Mouse (Mus musculus) limb, embryonic 14.5 days (tissue): ENCODE data around the gene ccdc198. TPM values are rescaled to one million over a fixed set of nuclear protein-coding genes. Genes with fewer than 3 reads are reported as not detected.

Experiments used
- ATAC-seq: fragments of 200-750 bp; cut with Nextera tagmentation; 2 replicates; pipeline ENCODE4 v1.8.0; 2017; ENCODE audit warnings: low read depth, moderate number of reproducible peaks, moderate TSS enrichment; ENCODE audit not compliant: low FRiP score
- DNase-seq: peaks from one replicate; pipeline ENCODE4 v3.0.0-alpha.2; 2015; ENCODE audit warnings: low spot score
- H3K27ac ChIP-seq: fragments of 300-500 bp; sonication (generic); replicated peaks from 2 replicates; pipeline ENCODE4 v1.5.1; 2014; ENCODE audit warnings: low read depth, mild to moderate bottlenecking, low read length, moderate library complexity, mixed read lengths
- H3K27me3 ChIP-seq: fragments of 300-500 bp; sonication (generic); 2 replicates; pipeline ENCODE4 v1.6.1; 2014; ENCODE audit warnings: low read length, mixed read lengths; ENCODE audit not compliant: control insufficient read depth, insufficient read depth
- H3K36me3 ChIP-seq: fragments of 300-500 bp; sonication (generic); 2 replicates; pipeline ENCODE4 v1.6.1; 2014; ENCODE audit warnings: mild to moderate bottlenecking, low read length, moderate library complexity, mixed read lengths; ENCODE audit not compliant: control insufficient read depth, insufficient read depth
- H3K4me1 ChIP-seq: fragments of 300-500 bp; sonication (generic); 2 replicates; pipeline ENCODE4 v1.6.1; 2014; ENCODE audit warnings: antibody characterized with exemption, low read length, mixed read lengths; ENCODE audit not compliant: control insufficient read depth, insufficient read depth
- H3K4me2 ChIP-seq: fragments of 300-500 bp; sonication (generic); replicated peaks from 2 replicates; pipeline ENCODE4 v1.6.1; 2014; ENCODE audit warnings: low read depth, mild to moderate bottlenecking, low read length, moderate library complexity; ENCODE audit not compliant: severe bottlenecking
- H3K4me3 ChIP-seq: fragments of 300-500 bp; sonication (generic); replicated peaks from 2 replicates; pipeline ENCODE4 v1.5.1; 2014; ENCODE audit warnings: low read length
- H3K9ac ChIP-seq: fragments of 300-500 bp; sonication (generic); 2 replicates; pipeline ENCODE4 v1.6.1; 2014; ENCODE audit warnings: mild to moderate bottlenecking, low read depth, low read length, moderate library complexity; ENCODE audit not compliant: severe bottlenecking
- H3K9me3 ChIP-seq: fragments of 300-500 bp; sonication (generic); 2 replicates; pipeline ENCODE4 v1.6.1; 2016; ENCODE audit warnings: low read length; ENCODE audit not compliant: control insufficient read depth
- POLR2A ChIP-seq: fragments of 200-500 bp; IDR thresholded peaks from 2 replicates; pipeline ENCODE4 v1.8.0; 2012; ENCODE audit warnings: inconsistent platforms, mild to moderate bottlenecking, moderate library complexity, borderline replicate concordance; ENCODE audit not compliant: insufficient read depth, insufficient read length; ENCODE audit errors: extremely low read depth
- WGBS: fragments of 180-500 bp; shearing (Covaris S2); extraction: QIAGEN DNeasy Blood & Tissue Kit; methylation state at CpG from one replicate; pipeline ENCODE4 v1.1.7; 2014; 5-methylcytosine and 5-hydroxymethylcytosine counted together
- polyA plus RNA-seq, 2 experiments: library from polyadenylated mRNA; depleted of rRNA in 1 of 2; stranded (reverse) in 1 of 2; unstranded in 1 of 2; fragments of >200 nt; fragmentation: Nextera tagmentation in 1 of 2; extraction: Ambion mirVana in 1 of 2; gene quantifications; 2 replicates each; pipeline versions ENCODE4 v1.2.1 to v1.2.3; 2012 to 2014

The ccdc198 gene
- polyA plus RNA-seq, 2 experiments, result not detected

- Histone ChIP-seq H3K4me3 (peak overlapping the region; percentile 87), H3K4me1 (peaks cover 23% of the 10 kb centered on the region), H3K4me2 (peak overlapping the region; percentile 94), H3K9me3 (no peaks in the 10 kb centered on the region), H3K27me3 (no peaks in the 10 kb centered on the region), H3K27ac (no peak overlapping the region), H3K36me3 (peaks cover 10% of the 10 kb centered on the region), H3K9ac (peak overlapping the region; percentile 95)
- TF ChIP-seq POLR2A, result no peak
- no peak for ATAC-seq
- DNase-seq, result no peak
- WGBS, result 44% methylated on average over 16 of the region's 16 CpGs
Observed at GRCm38 (mm10) chr14:49173290-49174135, 71.8 kb downstream of the ccdc198 start.

GRCm38 (mm10) chr14:49172582-49172988 is 72.7 kb downstream of the ccdc198 start:
- H3K27me3 ChIP-seq, result no peaks in the 10 kb centered on the region
- H3K36me3 ChIP-seq, result peaks cover 3% of the 10 kb centered on the region; the same call in 1 of the 2 replicates
- under 1% methylated on average over 41 of the region's 46 CpGs for WGBS
- peak; percentile 76 for ATAC-seq
- peak; percentile 35 for DNase-seq
- H3K4me1 ChIP-seq, result peaks cover 23% of the 10 kb centered on the region
- peak overlapping the region; percentile 95 for H3K9ac ChIP-seq
- TF ChIP-seq POLR2A, result no peak
- peak overlapping the region; percentile 79 for H3K27ac ChIP-seq
- peak overlapping the region; percentile 94 for H3K4me2 ChIP-seq
- peak overlapping the region; percentile 87 for H3K4me3 ChIP-seq
- no peaks in the 10 kb centered on the region for H3K9me3 ChIP-seq

GRCm38 (mm10) chr14:49171867-49172581 is 73.2 kb downstream of the ccdc198 start, which contains the start of gene Naa30:
Gene Naa30, plus strand, starts transcription at chr14:49172226.
- 0% methylated on average over 30 of the region's 86 CpGs for WGBS
- peaks cover 23% of the 10 kb centered on the region for H3K4me1 ChIP-seq
- peak within 1 kb of the TSS; percentile 95 for H3K9ac ChIP-seq
- no peaks in the 10 kb centered on the region for H3K9me3 ChIP-seq
- peak within 1 kb of the TSS; percentile 94 for H3K4me2 ChIP-seq
- peak within 1 kb of the TSS; percentile 87 for H3K4me3 ChIP-seq
- DNase-seq (peak; percentile 93), ATAC-seq (peak; percentile 96)
- 0 out of 2 replicates have a peak, but pooled peaks have one; percentile 40 for TF ChIP-seq POLR2A
- H3K27me3 ChIP-seq, result no peaks in the 10 kb centered on the region
- H3K27ac ChIP-seq, result peak within 1 kb of the TSS; percentile 79
- H3K36me3 ChIP-seq, result 0 out of 2 replicates have a peak, but pooled peaks cover 3% of the 10 kb centered on the region

GRCm38 (mm10) chr14:49171286-49171685 is 74.0 kb downstream of the ccdc198 start:
- no peak overlapping the region for H3K27ac ChIP-seq
- no peak for ATAC-seq
- no peaks in the 10 kb centered on the region for H3K27me3 ChIP-seq
- 0 out of 2 replicates have a peak, but pooled peaks cover 3% of the 10 kb centered on the region for H3K36me3 ChIP-seq
- H3K9me3 ChIP-seq, result no peaks in the 10 kb centered on the region
- peaks cover 23% of the 10 kb centered on the region for H3K4me1 ChIP-seq
- peak overlapping the region; percentile 95 for H3K9ac ChIP-seq
- H3K4me2 ChIP-seq, result peak overlapping the region; percentile 94
- no peak for TF ChIP-seq POLR2A
- H3K4me3 ChIP-seq, result peak overlapping the region; percentile 87
- no peak for DNase-seq
- WGBS, result 20% methylated on average over 8 of the region's 8 CpGs

Other genes starting within 250 kb of the ccdc198 start
- gene Ap5m1, start 179.4 kb downstream of the ccdc198 start, polyA plus RNA-seq (2012; rRNA removed), result 22.0 TPM in 2 replicates
- gene Ap5m1, start 179.4 kb downstream of the ccdc198 start, polyA plus RNA-seq (2014; fragmentation: Nextera tagmentation; extraction: Ambion mirVana), result 18.9 and 22.9 TPM in 2 replicates
- gene Exoc5, start 178.8 kb downstream of the ccdc198 start, polyA plus RNA-seq (2012; rRNA removed), result 30.7 and 30.8 TPM in 2 replicates
- 48.7 and 52.3 TPM in 2 replicates for gene Exoc5, start 178.8 kb downstream of the ccdc198 start, polyA plus RNA-seq (2014; fragmentation: Nextera tagmentation; extraction: Ambion mirVana)
- 18.4 and 19.6 TPM in 2 replicates for gene Naa30, start 73.2 kb downstream of the ccdc198 start, polyA plus RNA-seq (2012; rRNA removed)
- 15.9 and 16.0 TPM in 2 replicates for gene Naa30, start 73.2 kb downstream of the ccdc198 start, polyA plus RNA-seq (2014; fragmentation: Nextera tagmentation; extraction: Ambion mirVana)